Mouse (Mus musculus): ENCODE measurements around the gene Gm20388.
"Not testable (repeated sequence)": the region's sequence is repeated elsewhere in the genome, so short reads cannot be mapped to it uniquely, and the experiment has no call there.

Gene Gm20388

GRCm38 (mm10) chr8:123925671-123926070 lies 4015.0 kb downstream of the Gm20388 start:
- no peak for DNase-seq (ENCODE audit: low spot score)

- DNase-seq (ENCODE audit: low spot score) = no peak
These were observed 4018.4 kb downstream of the Gm20388 start for GRCm38 (mm10) chr8:123929026-123929425.

GRCm38 (mm10) chr8:123948942-123949685 lies 4038.5 kb downstream of the Gm20388 start, which contains the start of gene Nup133:
Gene Nup133 (minus strand): TSS chr8:123949265.
- peak; percentile 99 for DNase-seq (ENCODE audit: low spot score)

- no peak for DNase-seq (ENCODE audit: low spot score)
These were observed 4039.0 kb downstream of the Gm20388 start for GRCm38 (mm10) chr8:123949686-123949986.

GRCm38 (mm10) chr8:123950077-123950802 lies 4039.6 kb downstream of the Gm20388 start:
- peak; percentile 80 for DNase-seq (ENCODE audit: low spot score)

GRCm38 (mm10) chr8:123953686-123954085 lies 4043.0 kb downstream of the Gm20388 start:
- no peak for DNase-seq (ENCODE audit: low spot score)

- no peak for DNase-seq (ENCODE audit: low spot score)
These were observed 4043.6 kb downstream of the Gm20388 start for GRCm38 (mm10) chr8:123954246-123954645.

- no peak for DNase-seq (ENCODE audit: low spot score)
These were observed 4047.5 kb downstream of the Gm20388 start for GRCm38 (mm10) chr8:123958130-123958529.

GRCm38 (mm10) chr8:123959473-123959872 lies 4048.8 kb downstream of the Gm20388 start:
- DNase-seq (ENCODE audit: low spot score) = no peak

- no peak for DNase-seq (ENCODE audit: low spot score)
These were observed 4049.4 kb downstream of the Gm20388 start for GRCm38 (mm10) chr8:123960056-123960455.

- DNase-seq (ENCODE audit: low spot score) = not testable (repeated sequence)
These were observed 4049.9 kb downstream of the Gm20388 start for GRCm38 (mm10) chr8:123960556-123960955.

- DNase-seq (ENCODE audit: low spot score) = no peak
These were observed 4050.7 kb downstream of the Gm20388 start for GRCm38 (mm10) chr8:123961371-123961770.

GRCm38 (mm10) chr8:123966896-123967295 lies 4056.3 kb downstream of the Gm20388 start:
- no peak for DNase-seq (ENCODE audit: low spot score)

- no peak for DNase-seq (ENCODE audit: low spot score)
These were observed 4062.9 kb downstream of the Gm20388 start for GRCm38 (mm10) chr8:123973495-123973894.

- no peak for DNase-seq (ENCODE audit: low spot score)
These were observed 4066.9 kb downstream of the Gm20388 start for GRCm38 (mm10) chr8:123977499-123977898.

- no peak for DNase-seq (ENCODE audit: low spot score)
These were observed 4067.7 kb downstream of the Gm20388 start for GRCm38 (mm10) chr8:123978166-123978838.

- DNase-seq (ENCODE audit: low spot score) = no peak
These were observed 4068.3 kb downstream of the Gm20388 start for GRCm38 (mm10) chr8:123978926-123979325.

- DNase-seq (ENCODE audit: low spot score) = no peak
These were observed 4069.6 kb downstream of the Gm20388 start for GRCm38 (mm10) chr8:123980239-123980638.

GRCm38 (mm10) chr8:123981674-123982073 lies 4071.0 kb downstream of the Gm20388 start:
- DNase-seq (ENCODE audit: low spot score) = no peak

GRCm38 (mm10) chr8:123982291-123982793 lies 4071.7 kb downstream of the Gm20388 start:
- peak; percentile 41 for DNase-seq (ENCODE audit: low spot score)

GRCm38 (mm10) chr8:123982826-123983400 lies 4072.3 kb downstream of the Gm20388 start, which contains the start of gene Abcb10:
Gene Abcb10 (minus strand): TSS chr8:123983122.
- DNase-seq (ENCODE audit: low spot score) = peak; percentile 87

- no peak for DNase-seq (ENCODE audit: low spot score)
These were observed 4078.0 kb downstream of the Gm20388 start for GRCm38 (mm10) chr8:123988605-123989038.

Measured in retina, embryonic 14.5 days (tissue).